Mouse (Mus musculus): Measurements from ENCODE around the gene Klk10. TPM values are rescaled to one million over a fixed set of nuclear protein-coding genes. Genes with fewer than 3 reads are reported as not detected.

Gene Klk10
- 0.28 and 0.37 TPM in 2 replicates for polyA plus RNA-seq (2012; rRNA removed; ENCODE audit: low replicate concordance)

GRCm38 (mm10) chr7:43780746-43781145 lies at the start of gene Klk10:
Gene Klk10 (plus strand): TSS chr7:43781035.

GRCm38 (mm10) chr7:43768597-43768996 lies 12.2 kb upstream of the Klk10 start, which contains the start of gene Klk12:
Gene Klk12 (plus strand): TSS chr7:43768897.

GRCm38 (mm10) chr7:43774364-43774763 lies 6.5 kb upstream of the Klk10 start, which contains the start of gene Klk11:
Gene Klk11 (plus strand): TSS chr7:43774604.

GRCm38 (mm10) chr7:43791591-43791990 lies 10.8 kb downstream of the Klk10 start, which contains the start of gene Klk9:
Gene Klk9 (plus strand): TSS chr7:43791891.

GRCm38 (mm10) chr7:43797333-43797769 lies 16.5 kb downstream of the Klk10 start, which contains the start of gene Klk8:
Gene Klk8 (plus strand): TSS chr7:43797577.

GRCm38 (mm10) chr7:43810994-43811393 lies 30.2 kb downstream of the Klk10 start, which contains the start of gene Klk7:
Gene Klk7 (plus strand): TSS chr7:43811294.

GRCm38 (mm10) chr7:43824199-43824598 lies 43.4 kb downstream of the Klk10 start, which contains the start of gene Klk6:
Gene Klk6 (plus strand): TSS chr7:43824499.

Other genes with a start within 250 kb of the Klk10 start
- 1.4 and 3.5 TPM in 2 replicates for gene Cd33, start 236.6 kb upstream of the Klk10 start, polyA plus RNA-seq (2012; rRNA removed; ENCODE audit: low replicate concordance)
- 0.15 TPM in 2 replicates for gene Zfp658, start 218.8 kb upstream of the Klk10 start, polyA plus RNA-seq (2012; rRNA removed; ENCODE audit: low replicate concordance)
- 0.14 and 0.43 TPM in 2 replicates for gene Zfp719, start 201.4 kb upstream of the Klk10 start, polyA plus RNA-seq (2012; rRNA removed; ENCODE audit: low replicate concordance)
- gene Zfp819, start 173.9 kb upstream of the Klk10 start, polyA plus RNA-seq (2012; rRNA removed; ENCODE audit: low replicate concordance) = 0.22 TPM in 1 of 2 replicates, not detected in the other
- 46.9 and 47.2 TPM in 2 replicates for gene Ceacam18, start 146.3 kb upstream of the Klk10 start, polyA plus RNA-seq (2012; rRNA removed; ENCODE audit: low replicate concordance)
- gene Siglece, start 120.9 kb upstream of the Klk10 start, polyA plus RNA-seq (2012; rRNA removed; ENCODE audit: low replicate concordance) = 2.9 and 5.0 TPM in 2 replicates
- gene Ctu1, start 109.0 kb upstream of the Klk10 start, polyA plus RNA-seq (2012; rRNA removed; ENCODE audit: low replicate concordance) = 7.8 and 10.7 TPM in 2 replicates
- gene Klk14, start 90.6 kb upstream of the Klk10 start, polyA plus RNA-seq (2012; rRNA removed; ENCODE audit: low replicate concordance) = 0.08 and 0.09 TPM in 2 replicates
- not detected in 2 replicates for gene Klk13, start 68.5 kb upstream of the Klk10 start, polyA plus RNA-seq (2012; rRNA removed; ENCODE audit: low replicate concordance)
- not detected in 2 replicates for gene Klk12, start 12.1 kb upstream of the Klk10 start, polyA plus RNA-seq (2012; rRNA removed; ENCODE audit: low replicate concordance)
- 0.21 TPM in 1 of 2 replicates, not detected in the other for gene Klk11, start 6.4 kb upstream of the Klk10 start, polyA plus RNA-seq (2012; rRNA removed; ENCODE audit: low replicate concordance)
- not detected in 2 replicates for gene Klk9, start 10.9 kb downstream of the Klk10 start, polyA plus RNA-seq (2012; rRNA removed; ENCODE audit: low replicate concordance)
- 1.2 and 2.8 TPM in 2 replicates for gene Klk8, start 16.5 kb downstream of the Klk10 start, polyA plus RNA-seq (2012; rRNA removed; ENCODE audit: low replicate concordance)
- gene Klk7, start 30.3 kb downstream of the Klk10 start, polyA plus RNA-seq (2012; rRNA removed; ENCODE audit: low replicate concordance) = not detected in 2 replicates
- not detected in 2 replicates for gene Klk6, start 43.5 kb downstream of the Klk10 start, polyA plus RNA-seq (2012; rRNA removed; ENCODE audit: low replicate concordance)
- gene Klk5, start 60.9 kb downstream of the Klk10 start, polyA plus RNA-seq (2012; rRNA removed; ENCODE audit: low replicate concordance) = not detected in 2 replicates
- not detected in 2 replicates for gene Klk4, start 100.1 kb downstream of the Klk10 start, polyA plus RNA-seq (2012; rRNA removed; ENCODE audit: low replicate concordance)
- not detected in 2 replicates for gene Klk15, start 152.7 kb downstream of the Klk10 start, polyA plus RNA-seq (2012; rRNA removed; ENCODE audit: low replicate concordance)
- not detected in 2 replicates for gene Klk1b8, start 169.6 kb downstream of the Klk10 start, polyA plus RNA-seq (2012; rRNA removed; ENCODE audit: low replicate concordance)
- not detected in 2 replicates for gene Klk1b1, start 185.7 kb downstream of the Klk10 start, polyA plus RNA-seq (2012; rRNA removed; ENCODE audit: low replicate concordance)
- not detected in 2 replicates for gene Klk1b9, start 195.0 kb downstream of the Klk10 start, polyA plus RNA-seq (2012; rRNA removed; ENCODE audit: low replicate concordance)
- gene Klk1b11, start 214.8 kb downstream of the Klk10 start, polyA plus RNA-seq (2012; rRNA removed; ENCODE audit: low replicate concordance) = 0.49 TPM in 1 of 2 replicates, not detected in the other
- gene Klk1b26, start 231.1 kb downstream of the Klk10 start, polyA plus RNA-seq (2012; rRNA removed; ENCODE audit: low replicate concordance) = not detected in 2 replicates

Measured in duodenum, adult 2 months (tissue).